Mouse (Mus musculus) myocyte (in vitro differentiated cells): ENCODE data around the gene Fus.

Source experiments
- E2F4 ChIP-seq: IDR thresholded peaks from one replicate; pipeline ENCODE4 v1.6.1; 2011; ENCODE audit warnings: mild to moderate bottlenecking, control low read depth, moderate library complexity; ENCODE audit not compliant: insufficient read depth
- MAX ChIP-seq: IDR thresholded peaks from one replicate; pipeline ENCODE4 v1.6.1; 2011; ENCODE audit warnings: low read depth, mild to moderate bottlenecking, control low read depth
- MYOG ChIP-seq, 3 experiments: IDR thresholded peaks; one replicate each; pipeline ENCODE4 v1.6.1; 2011; ENCODE audit warnings: control low read depth in 2 of 3, low read depth in 2 of 3, mild to moderate bottlenecking in 2 of 3; ENCODE audit not compliant: insufficient read length in 2 of 3, control insufficient read depth in 1 of 3, insufficient read depth in 1 of 3
- POLR2A ChIP-seq: IDR thresholded peaks from one replicate; pipeline ENCODE4 v1.6.1; 2011; ENCODE audit warnings: low read depth, mild to moderate bottlenecking, control low read depth, moderate library complexity; ENCODE audit not compliant: insufficient read length
- POLR2AphosphoS2 ChIP-seq: IDR thresholded peaks from one replicate; pipeline ENCODE4 v1.6.1; 2011; ENCODE audit warnings: low read depth, control low read depth; ENCODE audit not compliant: insufficient read length

DNA sequence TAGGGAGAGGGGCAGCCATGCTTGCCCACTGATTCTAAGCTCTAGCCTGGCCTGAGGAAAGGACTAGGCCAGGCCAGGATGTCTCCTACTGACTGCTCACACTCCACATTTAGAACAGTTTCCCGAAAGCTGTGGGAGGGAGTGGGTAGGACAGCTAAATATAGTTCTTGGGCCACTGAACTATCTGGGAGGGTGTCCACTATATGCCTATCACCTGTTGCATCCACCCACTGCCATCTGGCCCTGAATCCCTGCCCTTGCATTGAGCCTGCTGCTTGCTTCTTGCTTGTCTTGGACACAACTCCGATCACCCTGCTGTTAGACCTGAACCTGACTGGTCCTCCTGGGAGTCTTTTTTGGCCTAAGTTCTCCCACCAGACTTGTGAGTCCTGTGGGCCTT lies 36.4 kb downstream of the Fus start, which contains the start of gene Trim72:
- TF ChIP-seq POLR2A (peak; percentile 59), POLR2AphosphoS2 (peak; percentile 73), E2F4 (no peak), MAX (no peak), MYOG (IDR thresholded peaks at IDR 0.05; ENCODE audit: control insufficient read depth in 1 of 3, insufficient read depth in 1 of 3, insufficient read length in 2 of 3, low read depth in 2 of 3) (peak; percentile 90 to 98 (median 93))
